Mouse (Mus musculus) heart, embryonic 13.5 days (tissue): ENCODE measurements around the gene Ccdc155. TPM values are rescaled to one million over a fixed set of nuclear protein-coding genes. Genes with fewer than 3 reads are reported as not detected.

Experiments used
- ATAC-seq: fragments of 200-750 bp; cut with Nextera tagmentation; 2 replicates; pipeline ENCODE4 v1.8.0; 2017; ENCODE audit warnings: moderate TSS enrichment; ENCODE audit not compliant: insufficient number of reproducible peaks, low FRiP score, low TSS enrichment; ENCODE audit errors: extremely low read depth
- H3K27ac ChIP-seq: fragments of 300-500 bp; sonication (generic); replicated peaks from 2 replicates; pipeline ENCODE4 v1.5.1; 2015; ENCODE audit warnings: moderate library complexity, mild to moderate bottlenecking, inconsistent platforms
- H3K27me3 ChIP-seq: fragments of 300-500 bp; sonication (generic); replicated peaks from 2 replicates; pipeline ENCODE4 v1.6.1; 2015; ENCODE audit warnings: mild to moderate bottlenecking, inconsistent platforms
- H3K36me3 ChIP-seq: fragments of 300-500 bp; sonication (generic); 2 replicates; pipeline ENCODE4 v1.6.1; 2015; ENCODE audit warnings: mild to moderate bottlenecking, inconsistent platforms
- H3K4me1 ChIP-seq: fragments of 300-500 bp; sonication (generic); 2 replicates; pipeline ENCODE4 v1.6.1; 2015; ENCODE audit warnings: inconsistent platforms
- H3K4me2 ChIP-seq: fragments of 300-500 bp; sonication (generic); 2 replicates; pipeline ENCODE4 v1.6.1; 2015; ENCODE audit warnings: inconsistent platforms, mild to moderate bottlenecking, moderate library complexity
- H3K4me3 ChIP-seq: fragments of 300-500 bp; sonication (generic); 2 replicates; pipeline ENCODE4 v1.5.1; 2015; ENCODE audit warnings: moderate library complexity, mild to moderate bottlenecking, inconsistent platforms
- H3K9ac ChIP-seq: fragments of 300-500 bp; sonication (generic); 2 replicates; pipeline ENCODE4 v1.6.1; 2015; ENCODE audit warnings: inconsistent platforms, mild to moderate bottlenecking, moderate library complexity
- H3K9me3 ChIP-seq: fragments of 300-500 bp; sonication (generic); 2 replicates; pipeline ENCODE4 v1.6.1; 2016; ENCODE audit warnings: inconsistent platforms
- WGBS: fragments of 180-500 bp; shearing (Covaris S2); methylation state at CpG from one replicate; pipeline ENCODE4 v1.1.7; 2015; ENCODE audit warnings: mixed read lengths; 5-methylcytosine and 5-hydroxymethylcytosine counted together
- polyA plus RNA-seq: library from polyadenylated mRNA; unstranded; fragments of >200 nt; fragmentation: Nextera tagmentation; extraction: Ambion mirVana; gene quantifications from 2 replicates; pipeline ENCODE4 v1.2.1, GENCODE M21; 2015

The Ccdc155 gene
- 0.51 and 0.74 TPM in 2 replicates for polyA plus RNA-seq

DNA sequence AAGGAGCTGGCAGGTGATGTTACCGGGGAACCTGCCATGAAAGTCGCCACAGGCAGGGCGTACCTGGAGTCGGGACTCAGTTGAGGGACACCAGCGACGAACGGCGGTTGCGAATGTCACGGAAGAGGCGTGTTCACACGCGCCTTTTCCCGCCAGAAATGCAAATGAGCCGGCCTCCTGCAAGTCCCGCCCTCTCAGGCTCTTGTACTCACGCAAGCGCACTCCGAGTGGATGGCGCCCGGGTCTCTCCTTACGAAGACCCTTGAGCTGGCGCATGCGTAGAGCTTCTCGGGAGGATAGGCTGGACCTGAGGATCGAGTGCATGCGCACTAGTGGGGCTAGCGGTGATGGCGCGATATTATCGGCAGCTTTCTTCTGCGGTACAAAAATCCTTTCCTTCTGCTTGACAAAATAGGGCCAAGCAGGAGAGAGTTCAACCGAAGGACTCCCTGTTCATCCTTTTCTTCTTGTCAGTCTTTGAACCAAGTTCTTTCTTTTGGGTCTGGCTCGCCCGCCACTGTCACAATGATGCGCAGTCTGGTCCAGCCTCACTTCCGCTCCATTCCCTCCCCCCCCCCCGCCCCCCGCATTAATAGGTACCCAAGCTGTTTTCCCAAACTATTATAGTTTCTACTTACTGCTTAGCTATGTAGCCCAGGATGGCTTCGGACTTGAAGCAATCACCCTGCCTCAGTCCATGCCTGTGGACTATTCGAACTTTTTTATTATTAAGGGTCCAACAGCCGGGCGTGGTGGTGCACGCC is at the start of gene Ccdc155:
Gene Ccdc155, minus strand, starts transcription at position 513 of the 764 bp plus-strand sequence.
- WGBS = 9% methylated on average over 41 of the region's 44 CpGs
- Histone ChIP-seq H3K9me3 (0 out of 2 replicates have a peak, but pooled peaks cover 3% of the 10 kb centered on the region), H3K4me1 (peaks cover 11% of the 10 kb centered on the region; the same call in 1 of the 2 replicates), H3K27me3 (0 out of 2 replicates have a peak, but pooled peaks cover 8% of the 10 kb centered on the region), H3K27ac (no peak within 1 kb of the TSS), H3K4me3 (peak within 1 kb of the TSS; percentile 54), H3K9ac (peak within 1 kb of the TSS; percentile 76), H3K4me2 (peak within 1 kb of the TSS; percentile 70), H3K36me3 (no peaks in the 10 kb centered on the region)
- ATAC-seq = peak; percentile 75; the same call in 1 of the 2 replicates

DNA sequence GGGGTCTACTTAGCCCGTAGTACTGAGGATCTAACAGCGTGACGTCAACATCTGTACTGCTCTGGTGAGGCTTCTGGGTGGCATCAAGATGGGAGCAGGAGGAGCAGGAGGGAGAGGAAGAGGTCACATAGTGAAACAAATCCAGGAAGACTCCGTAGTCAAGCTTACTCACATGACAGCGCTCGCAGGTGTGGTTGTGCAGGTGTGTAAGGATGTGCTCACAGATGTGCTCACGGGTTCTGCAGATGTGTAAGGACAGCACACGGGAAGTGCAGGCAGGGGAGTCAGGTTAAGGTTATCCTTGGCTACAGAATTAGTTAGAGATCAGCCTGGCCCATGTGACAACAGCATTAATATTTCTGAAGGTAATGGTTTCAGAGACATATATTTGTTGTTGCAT is 49.1 kb upstream of the Ccdc155 start:
- Histone ChIP-seq H3K9me3 (no peaks in the 10 kb centered on the region), H3K9ac (no peak overlapping the region), H3K36me3 (no peaks in the 10 kb centered on the region), H3K27me3 (0 out of 2 replicates have a peak, but pooled peaks cover 4% of the 10 kb centered on the region), H3K4me2 (no peak overlapping the region), H3K4me1 (peaks cover 9% of the 10 kb centered on the region), H3K27ac (no peak overlapping the region), H3K4me3 (no peak overlapping the region)
- no peak for ATAC-seq
- WGBS = 84% methylated on average over 8 of the region's 8 CpGs

DNA sequence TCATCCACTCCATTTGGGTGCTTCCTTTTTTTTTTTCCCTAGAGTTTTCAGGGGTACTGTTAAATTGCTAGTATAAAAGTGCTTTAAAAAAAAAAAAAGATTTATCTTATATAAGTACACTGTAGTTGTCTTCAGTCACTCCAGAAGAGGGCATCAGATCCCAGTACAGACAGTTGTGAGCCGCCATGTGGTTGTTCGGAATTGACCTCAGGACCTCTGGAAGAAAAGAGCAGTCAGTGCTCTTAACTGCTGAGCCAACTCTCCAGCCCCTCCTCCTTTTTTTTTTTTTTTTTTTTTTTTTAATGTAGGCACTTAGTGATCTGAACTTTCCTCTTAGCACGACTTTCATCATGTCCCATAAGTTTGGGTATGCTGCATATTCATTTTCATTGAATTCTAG is 43.0 kb upstream of the Ccdc155 start:
- ATAC-seq = no peak
- Histone ChIP-seq H3K27ac (no peak overlapping the region), H3K27me3 (no peaks in the 10 kb centered on the region), H3K4me3 (no peak overlapping the region), H3K4me2 (no peak overlapping the region), H3K4me1 (no peaks in the 10 kb centered on the region), H3K9ac (no peak overlapping the region), H3K36me3 (no peaks in the 10 kb centered on the region), H3K9me3 (no peaks in the 10 kb centered on the region)
- 40% methylated on average over 3 of the region's 3 CpGs for WGBS

DNA sequence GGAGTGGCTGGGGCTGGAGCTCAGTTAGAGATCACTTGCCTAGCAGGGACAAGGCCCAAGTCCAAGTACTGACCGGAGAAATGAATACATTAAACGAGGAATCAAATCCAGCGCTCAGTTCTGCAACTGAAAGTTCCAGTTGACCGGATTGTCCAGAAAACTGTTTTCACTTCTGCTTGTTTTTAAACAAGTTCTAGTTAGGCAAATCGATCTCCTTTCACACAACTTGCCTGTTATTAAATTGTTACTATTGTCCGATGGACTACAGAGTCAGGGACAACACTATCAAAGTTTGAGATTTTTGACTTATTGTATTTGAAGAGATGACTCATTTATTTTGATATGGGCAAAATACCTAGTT is 36.7 kb upstream of the Ccdc155 start:
- WGBS = 83% methylated on average over 6 of the region's 6 CpGs
- H3K27me3 ChIP-seq = peaks cover 42% of the 10 kb centered on the region
- peaks cover 18% of the 10 kb centered on the region for H3K4me1 ChIP-seq
- no peak for ATAC-seq
- H3K9me3 ChIP-seq = no peaks in the 10 kb centered on the region
- peak overlapping the region; percentile 67 for H3K9ac ChIP-seq
- H3K4me2 ChIP-seq = peak overlapping the region; percentile 63
- H3K36me3 ChIP-seq = no peaks in the 10 kb centered on the region
- H3K4me3 ChIP-seq = peak overlapping the region; percentile 36
- H3K27ac ChIP-seq = no peak overlapping the region

DNA sequence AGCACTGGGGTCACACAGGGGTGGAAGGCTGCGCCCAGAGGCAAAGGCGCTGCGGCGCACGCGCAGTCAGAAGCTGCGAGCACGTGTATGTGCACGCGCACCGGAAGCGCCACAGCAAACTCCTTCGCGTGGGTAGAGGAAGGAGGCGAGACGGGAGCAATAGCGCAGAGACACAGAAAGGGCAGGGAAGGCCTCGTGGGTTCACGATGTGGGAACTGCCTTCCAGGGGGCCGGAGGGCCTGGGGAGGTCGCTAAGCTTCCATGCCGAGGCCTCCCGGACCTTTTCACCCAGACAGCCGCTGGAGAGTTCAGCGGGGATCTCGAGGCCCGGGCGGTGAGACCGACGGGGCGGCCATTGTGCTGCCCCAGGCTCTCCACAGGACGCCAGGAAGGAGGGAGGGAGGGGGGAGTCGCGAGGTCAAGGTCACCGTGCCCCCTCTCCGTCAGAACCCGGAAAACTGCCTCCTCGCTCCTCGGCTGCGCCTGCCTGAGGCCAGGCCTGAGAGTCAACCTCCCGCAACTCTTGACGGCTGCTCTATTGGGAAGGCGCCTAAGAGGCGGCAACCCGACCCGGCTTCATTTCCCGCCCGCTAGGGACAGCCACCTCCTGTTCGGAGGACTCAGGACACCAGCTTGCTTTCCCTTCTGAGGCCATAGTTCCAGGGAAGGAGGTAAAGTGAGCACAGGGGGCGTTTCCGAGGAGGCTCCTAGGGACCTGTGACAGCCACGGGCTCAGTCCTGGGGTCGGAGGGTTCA is 36.1 kb upstream of the Ccdc155 start, which contains the start of gene Slc6a16:
Gene Slc6a16, plus strand, starts transcription at position 453 of the 756 bp plus-strand sequence.
- ATAC-seq = no peak; the same call in 1 of the 2 replicates
- H3K9ac ChIP-seq = peak within 1 kb of the TSS; percentile 67
- H3K4me1 ChIP-seq = peaks cover 22% of the 10 kb centered on the region
- H3K27me3 ChIP-seq = peaks cover 42% of the 10 kb centered on the region
- 13% methylated on average over 53 of the region's 53 CpGs for WGBS
- H3K4me2 ChIP-seq = peak within 1 kb of the TSS; percentile 63
- H3K9me3 ChIP-seq = no peaks in the 10 kb centered on the region
- peak within 1 kb of the TSS; percentile 36 for H3K4me3 ChIP-seq
- H3K36me3 ChIP-seq = no peaks in the 10 kb centered on the region
- no peak within 1 kb of the TSS for H3K27ac ChIP-seq

DNA sequence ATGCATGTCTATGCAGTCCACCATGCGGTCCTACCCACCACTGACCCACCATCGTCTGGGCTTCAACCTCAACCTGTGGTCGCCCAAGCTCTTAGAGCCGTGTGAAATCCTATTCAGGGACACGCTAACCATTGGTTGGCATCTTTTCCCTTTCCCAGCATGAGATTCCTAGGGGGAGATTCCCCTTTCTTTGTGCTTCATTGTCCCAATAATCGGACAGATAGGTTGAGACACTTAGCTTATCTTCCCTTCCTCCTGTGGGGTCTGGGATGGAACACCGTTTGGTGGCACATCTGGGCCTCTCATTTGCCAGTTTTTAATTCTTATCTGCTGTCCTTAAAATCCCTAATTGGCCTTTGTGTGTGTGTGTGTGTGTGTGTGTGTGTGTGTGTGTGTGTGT is 35.4 kb upstream of the Ccdc155 start:
- peaks cover 42% of the 10 kb centered on the region for H3K27me3 ChIP-seq
- H3K4me3 ChIP-seq = no peak overlapping the region
- no peak overlapping the region for H3K9ac ChIP-seq
- no peak overlapping the region for H3K4me2 ChIP-seq
- no peak for ATAC-seq
- no peak overlapping the region for H3K27ac ChIP-seq
- H3K4me1 ChIP-seq = peaks cover 29% of the 10 kb centered on the region
- H3K36me3 ChIP-seq = no peaks in the 10 kb centered on the region
- WGBS = 76% methylated on average over 7 of the region's 7 CpGs
- H3K9me3 ChIP-seq = no peaks in the 10 kb centered on the region

DNA sequence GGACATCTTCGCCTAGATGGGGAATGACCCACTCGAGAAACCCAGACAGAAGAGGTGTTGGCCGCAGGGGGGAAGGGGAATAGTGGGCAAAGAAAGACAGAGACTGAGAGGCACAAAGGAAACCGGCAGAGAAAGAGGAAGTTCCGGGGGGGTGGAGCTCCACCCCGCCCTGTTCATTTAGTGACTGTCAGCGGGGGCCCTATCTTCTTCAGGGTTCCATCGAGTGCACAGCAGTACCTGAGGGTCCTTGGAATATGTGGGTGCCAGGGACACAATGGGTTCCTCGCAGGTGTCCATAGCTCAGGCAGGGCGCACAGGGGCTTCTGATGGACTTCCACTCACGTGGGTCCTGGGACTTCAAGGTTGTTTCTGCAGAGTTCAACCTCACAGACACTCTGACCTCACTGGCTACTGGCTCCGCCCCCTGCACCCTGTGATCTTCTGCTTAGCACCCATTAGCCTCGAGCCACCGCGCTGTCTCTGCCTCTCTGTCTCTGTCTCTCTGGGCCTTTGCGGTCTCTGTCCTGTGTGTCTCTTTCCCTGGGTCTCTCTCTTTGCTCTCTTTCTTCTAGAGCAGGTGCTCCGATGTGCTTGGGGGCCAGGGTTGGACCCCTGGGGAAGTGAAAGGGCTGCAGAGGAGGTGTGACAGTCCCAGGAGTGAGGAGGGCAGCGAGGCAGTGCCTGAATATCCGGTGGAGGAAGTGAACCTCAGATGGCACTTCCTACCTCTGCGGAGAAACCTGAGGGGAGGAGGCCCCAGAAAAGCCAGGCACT is 34.2 kb upstream of the Ccdc155 start, which contains the start of gene Cd37:
Gene Cd37, minus strand, starts transcription at position 393 of the 774 bp plus-strand sequence.
- Histone ChIP-seq H3K27me3 (peaks cover 42% of the 10 kb centered on the region), H3K4me3 (no peak within 1 kb of the TSS), H3K9me3 (no peaks in the 10 kb centered on the region), H3K4me2 (peak within 1 kb of the TSS; percentile 33), H3K36me3 (0 out of 2 replicates have a peak, but pooled peaks cover 3% of the 10 kb centered on the region), H3K27ac (no peak within 1 kb of the TSS), H3K4me1 (peaks cover 41% of the 10 kb centered on the region), H3K9ac (no peak within 1 kb of the TSS)
- WGBS = 31% methylated on average over 20 of the region's 20 CpGs
- no peak for ATAC-seq

DNA sequence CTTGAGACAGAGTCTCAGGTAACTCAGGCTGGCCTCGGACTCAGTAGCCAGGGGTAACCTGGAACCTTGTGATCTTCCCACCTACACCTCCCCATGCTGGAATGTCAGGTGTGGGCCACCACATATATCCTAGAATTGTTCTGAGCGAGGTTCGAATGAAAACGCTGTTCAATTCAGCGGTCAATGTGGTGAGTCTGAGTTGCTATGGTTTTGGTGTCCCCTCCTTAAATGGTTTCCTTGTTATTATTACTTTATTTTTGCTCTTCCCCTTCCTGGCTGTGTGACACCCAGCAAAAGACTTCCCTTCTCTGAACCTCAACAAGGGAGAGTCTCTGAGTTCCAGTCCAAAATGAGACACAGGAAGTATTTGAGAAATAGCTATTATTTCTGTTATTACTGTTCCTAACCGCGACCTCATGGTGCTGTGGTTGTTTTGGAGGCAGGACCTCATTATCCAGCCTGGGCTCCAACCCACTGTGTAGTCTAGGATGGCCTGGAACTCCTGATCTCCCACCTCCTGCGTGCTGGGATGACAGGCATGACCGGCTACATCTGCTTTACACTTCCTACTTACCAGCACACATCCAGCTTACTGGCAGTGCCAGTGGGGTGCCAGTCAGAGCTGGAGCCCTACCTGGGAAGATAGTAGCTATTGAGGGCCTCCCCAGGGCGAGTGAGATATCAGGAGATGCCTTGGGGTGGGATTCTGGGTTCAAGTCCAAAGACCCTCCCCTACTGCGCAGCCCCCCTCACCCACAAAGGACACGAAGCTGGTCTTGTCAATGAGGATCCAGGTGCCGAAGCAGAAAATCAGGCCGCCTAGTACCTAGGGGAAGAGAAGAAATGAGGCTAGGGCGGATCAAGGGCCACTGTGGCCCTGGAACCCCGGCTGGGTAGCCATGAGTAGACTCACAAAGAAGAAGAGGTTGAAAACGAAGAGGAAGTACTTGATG is 33.3 kb upstream of the Ccdc155 start:
- Histone ChIP-seq H3K4me3 (no peak overlapping the region), H3K36me3 (peaks cover 10% of the 10 kb centered on the region), H3K4me1 (peaks cover 50% of the 10 kb centered on the region), H3K4me2 (peak overlapping the region; percentile 33), H3K27ac (no peak overlapping the region), H3K27me3 (peaks cover 42% of the 10 kb centered on the region), H3K9ac (no peak overlapping the region), H3K9me3 (no peaks in the 10 kb centered on the region)
- WGBS = 72% methylated on average over 17 of the region's 17 CpGs
- ATAC-seq = no peak

DNA sequence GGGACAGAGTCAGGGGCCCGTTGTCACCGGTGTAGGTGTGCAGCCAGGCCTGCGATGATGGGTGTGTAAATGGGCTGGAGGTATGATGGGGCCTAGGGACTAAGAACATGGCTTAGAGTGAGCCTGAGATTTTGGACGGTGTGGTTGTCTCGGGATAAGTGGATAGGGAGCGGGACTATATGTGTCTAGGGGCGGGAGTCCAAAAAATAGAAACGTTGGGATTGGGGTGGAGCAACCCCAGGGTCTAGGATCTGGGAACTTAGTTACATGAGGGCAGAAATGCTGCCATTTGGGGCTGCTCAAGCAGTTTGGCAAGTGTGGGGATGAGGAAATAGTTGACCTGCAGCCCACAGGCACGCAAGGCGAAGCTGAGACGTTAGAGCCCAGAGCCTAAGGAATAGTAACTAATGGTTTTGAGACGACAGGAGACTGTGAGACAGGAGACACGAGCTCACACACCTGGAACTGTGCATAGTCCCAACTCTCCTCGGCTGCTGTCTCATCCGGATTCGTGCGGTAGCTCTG is 31.0 kb upstream of the Ccdc155 start:
- Histone ChIP-seq H3K4me3 (peak overlapping the region; percentile 38), H3K9me3 (no peaks in the 10 kb centered on the region), H3K9ac (peak overlapping the region; percentile 72), H3K27me3 (peaks cover 38% of the 10 kb centered on the region), H3K4me1 (peaks cover 59% of the 10 kb centered on the region), H3K27ac (peak overlapping the region; percentile 74), H3K36me3 (peaks cover 33% of the 10 kb centered on the region), H3K4me2 (peak overlapping the region; percentile 59)
- ATAC-seq = no peak
- WGBS = 28% methylated on average over 17 of the region's 17 CpGs
